Mouse (Mus musculus) left cerebral cortex, adult 2 months (tissue): ENCODE measurements around the gene Epp13. TPM values are rescaled to one million over a fixed set of nuclear protein-coding genes. Genes with fewer than 3 reads are reported as not detected.
"Not testable (repeated sequence)": the region's sequence is repeated elsewhere in the genome, so short reads cannot be mapped to it uniquely, and the experiment has no call there.

Source experiments
- DNase-seq, 2 experiments: peaks; one replicate each; pipeline ENCODE4 v3.0.0; 2021 to 2022; ENCODE audit warnings: low spot score in 2 of 2, mixed read lengths in 1 of 2; ENCODE audit errors: extremely low spot score in 1 of 2
- H3K27ac ChIP-seq: fragments of 200-600 bp; 2 replicates; pipeline ENCODE4 v1.8.1; 2022
- H3K4me3 ChIP-seq: fragments of 200-600 bp; 2 replicates; pipeline ENCODE4 v1.8.1; 2022
- CTCF ChIP-seq: fragments of 200-600 bp; IDR thresholded peaks from 2 replicates; pipeline ENCODE4 v1.8.1; 2022; ENCODE audit warnings: antibody characterized with exemption, mild to moderate bottlenecking, moderate library complexity
- intact Hi-C: fragments of 180-260 bp; cut with DNase I; formaldehyde crosslinking; loops from one replicate; pipeline ENCODE4 v1.15.1; 2025
- total RNA-seq, 2 experiments: library from RNA; stranded (reverse); gene quantifications; 2 replicates each; pipeline ENCODE4 v1.2.3; 2021

The Epp13 gene
- total RNA-seq, 2 experiments from 2014 or later = not detected

DNA sequence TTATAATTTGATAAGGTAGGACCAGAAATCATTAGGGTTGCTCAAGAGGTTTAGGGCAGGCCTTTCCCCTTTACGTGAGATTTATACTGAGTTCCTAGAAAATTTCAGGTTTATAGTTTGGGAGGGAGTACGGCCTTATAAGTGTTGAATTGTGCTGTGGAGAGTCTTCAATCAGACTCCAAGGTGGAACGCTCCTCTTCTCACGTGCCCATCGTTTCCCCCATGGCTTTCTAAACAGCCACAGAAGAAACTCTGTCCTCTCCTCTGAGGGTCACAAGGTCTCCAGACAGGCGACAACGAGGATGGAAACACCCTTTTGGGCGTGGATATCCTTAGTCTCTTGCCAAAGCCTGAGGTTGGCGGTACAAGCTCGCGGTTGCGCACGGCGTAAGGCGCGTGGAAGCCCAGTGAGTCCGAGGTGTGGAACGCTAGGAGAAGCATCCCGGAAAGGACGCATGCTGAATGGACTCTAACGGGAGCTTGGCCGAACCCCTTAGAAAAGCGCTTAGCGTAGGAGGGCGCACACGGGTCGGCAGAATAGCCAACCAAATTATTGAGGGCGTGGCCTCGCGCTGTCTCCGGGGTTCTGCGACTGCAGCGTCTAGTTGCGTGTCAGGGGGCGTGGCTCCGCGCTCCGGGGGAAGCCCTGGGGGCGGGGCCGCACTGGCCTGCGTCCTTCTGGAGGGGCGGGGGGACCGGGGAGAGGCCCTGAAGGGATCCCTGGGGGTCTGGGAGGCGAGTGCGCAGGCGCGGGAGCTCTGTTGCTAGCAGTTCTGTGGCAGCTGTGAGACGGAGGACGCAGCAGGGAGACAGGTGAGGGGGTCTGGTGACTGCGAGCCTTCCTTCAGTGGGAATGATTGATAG lies 33.6 kb downstream of the Epp13 start, which contains the start of gene Zfp667:
TSS of gene Zfp667 (plus strand) at position 738 of the 864 bp plus-strand sequence.
- Histone ChIP-seq H3K27ac (peak within 1 kb of the TSS; percentile 89), H3K4me3 (peak within 1 kb of the TSS; percentile 50)
- TF ChIP-seq CTCF = no peak
- peak; percentile 97 to 99 for DNase-seq
- intact Hi-C loops = loop anchor here (5.0 to 10.0 kb wide), 2 partner anchors 41 to 161 kb away; no protein-coding TSS in a partner anchor

DNA sequence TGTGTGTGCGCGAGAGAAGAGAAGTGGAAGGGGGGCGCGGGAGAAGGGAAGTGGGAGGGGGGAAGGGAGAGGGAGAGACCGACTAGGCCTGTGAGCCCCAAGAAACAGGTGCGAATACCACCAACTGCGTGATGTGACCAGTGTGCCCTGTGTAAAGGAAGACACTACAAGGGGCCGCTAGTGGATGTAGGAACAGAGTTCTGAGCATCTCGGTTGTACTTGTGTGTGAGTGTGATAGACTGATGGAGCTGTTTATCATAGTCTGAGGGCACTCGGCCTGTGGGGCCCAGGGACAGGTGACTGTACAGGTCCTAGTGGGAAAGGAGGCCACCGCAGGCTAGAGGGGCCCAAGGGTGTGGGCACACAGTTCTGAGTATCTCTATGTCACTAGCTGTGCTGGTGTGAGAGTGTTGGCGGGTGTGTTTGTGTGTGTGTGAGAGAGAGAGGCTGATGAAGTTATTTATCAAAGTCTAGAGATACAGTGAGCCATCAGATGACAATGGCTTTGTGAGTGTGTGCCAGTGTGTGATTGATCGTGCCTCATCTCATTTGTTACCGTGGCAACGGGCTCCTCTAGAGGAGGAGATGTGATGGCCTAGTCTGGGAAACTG lies 34.5 kb downstream of the Epp13 start:
- DNase-seq = peak in 1 of 2 experiments; percentile 28
- no peak for TF ChIP-seq CTCF
- no peak overlapping the region; the same call in 1 of the 2 replicates for H3K27ac ChIP-seq
- H3K4me3 ChIP-seq = peak overlapping the region; percentile 50
- intact Hi-C loops = loop anchor here (5.0 to 10.0 kb wide), 2 partner anchors 40 to 162 kb away; no protein-coding TSS in a partner anchor

- H3K4me3 ChIP-seq, intact Hi-C loops, H3K27ac ChIP-seq, DNase-seq: not testable (repeated sequence)
Measured at GRCm38 (mm10) chr7:6291121-6291520, 38.6 kb downstream of the Epp13 start.

DNA sequence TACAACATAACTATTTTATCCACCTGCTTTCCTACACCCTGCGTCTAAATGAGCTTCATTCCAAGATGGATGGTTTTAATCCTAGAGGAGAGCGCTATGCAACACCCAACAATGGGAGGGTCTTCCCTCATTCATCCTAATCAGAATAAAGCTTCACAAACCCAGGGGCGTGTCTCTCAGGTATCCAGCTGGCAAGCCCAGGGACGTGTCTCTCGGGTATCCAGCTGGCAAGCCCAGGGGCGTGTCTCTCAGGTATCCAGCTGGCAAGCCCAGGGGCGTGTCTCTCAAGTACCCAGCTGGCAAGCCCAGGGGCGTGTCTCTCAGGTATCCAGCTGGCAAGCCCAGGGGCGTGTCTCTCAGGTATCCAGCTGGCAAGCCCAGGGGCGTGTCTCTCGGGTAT lies 48.3 kb downstream of the Epp13 start:
- DNase-seq, H3K27ac ChIP-seq, H3K4me3 ChIP-seq, intact Hi-C loops: not testable (repeated sequence)

DNA sequence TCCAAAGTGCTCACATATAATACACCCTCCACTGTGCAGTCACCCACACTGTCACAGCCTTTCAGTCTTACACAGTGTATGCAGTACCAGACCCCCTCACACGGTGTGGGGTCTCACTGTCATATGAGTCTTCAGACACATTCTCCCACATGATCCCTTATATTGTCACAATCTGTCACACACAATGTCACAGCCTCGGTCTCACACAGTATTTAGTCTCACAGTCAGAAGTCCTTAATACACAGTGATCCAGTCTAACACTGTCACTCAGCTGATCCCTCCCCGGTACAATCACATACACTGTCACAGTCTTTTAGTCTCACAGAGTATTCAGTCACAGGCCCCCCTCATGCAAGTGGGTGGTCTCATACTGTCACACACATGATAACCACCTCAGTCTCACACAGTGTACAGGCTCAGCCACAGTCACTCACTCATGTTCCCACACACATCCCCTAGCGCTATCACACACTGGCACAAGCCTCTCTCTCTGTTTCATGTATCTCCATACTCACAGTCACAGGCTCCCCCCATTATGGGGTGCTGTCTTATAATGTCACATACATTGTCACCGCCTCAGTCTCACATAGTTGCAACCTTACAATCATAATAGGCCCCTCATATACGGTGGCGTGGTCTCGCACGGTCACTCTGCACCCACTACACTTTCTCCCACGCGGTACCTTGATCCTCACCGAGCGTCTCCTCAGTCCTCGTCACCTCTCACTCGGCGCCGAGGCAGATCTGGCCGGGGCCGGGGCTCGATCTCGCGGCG lies 78.1 kb downstream of the Epp13 start:
- intact Hi-C loops = loop anchor here (1.0 kb wide), 1 partner anchor 13 kb away; the partner anchor contains the start of gene Gm3854
- H3K4me3 ChIP-seq = peak overlapping the region; percentile 86
- peak overlapping the region; percentile 88 for H3K27ac ChIP-seq
- no peak for TF ChIP-seq CTCF
- peak in 1 of 2 experiments; percentile 40 for DNase-seq

GRCm38 (mm10) chr7:6331233-6331956 lies 78.9 kb downstream of the Epp13 start, which contains the start of gene Zfp583:
TSS of gene Zfp583 (minus strand) at chr7:6331285.
- peak; percentile 87 to 89 for DNase-seq
- intact Hi-C loops = loop anchor here (1.0 kb wide), 1 partner anchor 12 kb away; the partner anchor contains the start of gene Gm3854
- no peak for TF ChIP-seq CTCF
- Histone ChIP-seq H3K27ac (peak within 1 kb of the TSS; percentile 88), H3K4me3 (peak within 1 kb of the TSS; percentile 86)

Other genes with a start within 250 kb of the Epp13 start
- not detected for gene Vmn1r65, start 241.7 kb upstream of the Epp13 start, total RNA-seq
- gene Nlrp4c, start 207.5 kb upstream of the Epp13 start, total RNA-seq = not detected
- gene Zfp787, start 96.7 kb upstream of the Epp13 start, total RNA-seq = 10 to 100 TPM; 27.8 to 30.2 TPM
- 10 to 100 TPM; 62.0 to 66.7 TPM for gene Zfp444, start 80.5 kb upstream of the Epp13 start, total RNA-seq
- gene Galp, start 55.6 kb upstream of the Epp13 start, total RNA-seq = not detected
- not detected for gene Zscan5b, start 30.4 kb upstream of the Epp13 start, total RNA-seq
- gene Zfp667, start 33.9 kb downstream of the Epp13 start, total RNA-seq = 10 to 100 TPM; 12.8 to 14.1 TPM
- gene Zfp583, start 78.6 kb downstream of the Epp13 start, total RNA-seq = 10 to 100 TPM; 11.6 to 13.8 TPM
- gene Gm3854, start 91.0 kb downstream of the Epp13 start, total RNA-seq = 1 to 10 TPM; 6.0 to 6.8 TPM
- gene Zfp78, start 110.6 kb downstream of the Epp13 start, total RNA-seq = 1 to 10 TPM; 4.5 to 4.7 TPM
- 1 to 10 TPM; 5.2 to 7.4 TPM for gene Zfp28, start 130.6 kb downstream of the Epp13 start, total RNA-seq
- gene Smim17, start 146.0 kb downstream of the Epp13 start, total RNA-seq = 10 to 100 TPM; 15.4 to 17.0 TPM
- gene Gm20715, start 157.6 kb downstream of the Epp13 start, total RNA-seq = under 1 TPM; 0.18 to 0.19 TPM
- gene Olfr1344, start 186.0 kb downstream of the Epp13 start, total RNA-seq = 1 to 10 TPM in 1 of 2 experiments, under 1 TPM in 1; 0.82 to 1.5 TPM
- gene Olfr1336, start 203.5 kb downstream of the Epp13 start, total RNA-seq = under 1 TPM in 1 of 2 experiments, not detected in 1; 0.07 TPM
- not detected for gene Olfr1346, start 214.4 kb downstream of the Epp13 start, total RNA-seq
- not detected for gene Olfr5, start 234.2 kb downstream of the Epp13 start, total RNA-seq
- not detected for gene Olfr1347, start 247.0 kb downstream of the Epp13 start, total RNA-seq